Mouse (Mus musculus) spleen, adult 2 months (tissue): Measurements from ENCODE around the gene Dennd5a.

Source experiments
- CTCF ChIP-seq: fragments of 200-500 bp; IDR thresholded peaks from 2 replicates; pipeline ENCODE4 v1.5.1; 2011; ENCODE audit warnings: mild to moderate bottlenecking, inconsistent platforms; ENCODE audit not compliant: insufficient read depth, insufficient read length, insufficient replicate concordance; ENCODE audit errors: extremely low read depth
- POLR2A ChIP-seq: fragments of 200-500 bp; IDR thresholded peaks from 2 replicates; pipeline ENCODE4 v1.6.1; 2011; ENCODE audit warnings: low read depth, low read length, inconsistent platforms

- no peak for TF ChIP-seq CTCF
- no peak for TF ChIP-seq POLR2A
These were observed 84.2 kb downstream of the Dennd5a start for GRCm38 (mm10) chr7:109876085-109876484.
